Mouse (Mus musculus): ENCODE data around the gene Megf9.

Megf9 gene

GRCm38 (mm10) chr4:70446774-70447173, 88.0 kb downstream of the Megf9 start:
- no peak for DNase-seq (ENCODE audit: low spot score in 2 of 2)

- no peak for DNase-seq (ENCODE audit: low spot score in 2 of 2)
These were observed 114.6 kb downstream of the Megf9 start for GRCm38 (mm10) chr4:70420202-70420601.

GRCm38 (mm10) chr4:70412126-70412525, 122.7 kb downstream of the Megf9 start:
- peak; percentile 58 to 79 for DNase-seq (ENCODE audit: low spot score in 2 of 2)

GRCm38 (mm10) chr4:70409994-70410721, 124.6 kb downstream of the Megf9 start, which contains the start of gene Cdk5rap2:
TSS of gene Cdk5rap2 (minus strand) at chr4:70410443.
- peak; percentile 99 for DNase-seq (ENCODE audit: low spot score in 2 of 2)

- DNase-seq (ENCODE audit: low spot score in 2 of 2) = no peak
These were observed 125.3 kb downstream of the Megf9 start for GRCm38 (mm10) chr4:70409456-70409855.

- DNase-seq (ENCODE audit: low spot score in 2 of 2) = peak; percentile 87 to 88
These were observed 132.5 kb downstream of the Megf9 start for GRCm38 (mm10) chr4:70402109-70402819.

GRCm38 (mm10) chr4:70399476-70399875, 135.3 kb downstream of the Megf9 start:
- DNase-seq (ENCODE audit: low spot score in 2 of 2) = no peak

GRCm38 (mm10) chr4:70399074-70399473, 135.7 kb downstream of the Megf9 start:
- DNase-seq (ENCODE audit: low spot score in 2 of 2) = no peak

- DNase-seq (ENCODE audit: low spot score in 2 of 2) = no peak
These were observed 136.7 kb downstream of the Megf9 start for GRCm38 (mm10) chr4:70398088-70398487.

- DNase-seq (ENCODE audit: low spot score in 2 of 2) = no peak
These were observed 138.1 kb downstream of the Megf9 start for GRCm38 (mm10) chr4:70396701-70397100.

GRCm38 (mm10) chr4:70394736-70395135, 140.1 kb downstream of the Megf9 start:
- DNase-seq (ENCODE audit: low spot score in 2 of 2) = peak in 1 of 2 experiments; percentile 10

- no peak for DNase-seq (ENCODE audit: low spot score in 2 of 2)
These were observed 142.9 kb downstream of the Megf9 start for GRCm38 (mm10) chr4:70391760-70392372.

- peak in 1 of 2 experiments; percentile 29 for DNase-seq (ENCODE audit: low spot score in 2 of 2)
These were observed 143.7 kb downstream of the Megf9 start for GRCm38 (mm10) chr4:70391073-70391472.

GRCm38 (mm10) chr4:70386206-70386605, 148.6 kb downstream of the Megf9 start:
- no peak for DNase-seq (ENCODE audit: low spot score in 2 of 2)

GRCm38 (mm10) chr4:70377359-70377758, 157.4 kb downstream of the Megf9 start:
- DNase-seq (ENCODE audit: low spot score in 2 of 2) = peak; percentile 27 to 33

All from right cerebral cortex, postnatal 10 days (tissue).